Mouse (Mus musculus): ENCODE measurements at regions not wholly inside any gene's neighbourhood (a gene's known extent, or its start where the extent isn't known, plus 50 kb on each side); places are given as distances from the start of the nearest gene placed in this dataset.

- no peak for DNase-seq (ENCODE audit: low read depth, low spot score)
Measured at GRCm38 (mm10) chr1:88878831-88879230, 176.8 kb upstream of the Arl4c start.

GRCm38 (mm10) chr1:88879367-88879766 lies 177.3 kb upstream of the Arl4c start:
- no peak for DNase-seq (ENCODE audit: low read depth, low spot score)

- DNase-seq (ENCODE audit: low read depth, low spot score) = no peak
Measured at GRCm38 (mm10) chr1:88891041-88891440, 179.2 kb upstream of the Sh3bp4 start.

GRCm38 (mm10) chr1:88902426-88902825 lies 167.8 kb upstream of the Sh3bp4 start:
- DNase-seq (ENCODE audit: low read depth, low spot score) = no peak

GRCm38 (mm10) chr1:88907766-88908463 lies 162.3 kb upstream of the Sh3bp4 start:
- no peak for DNase-seq (ENCODE audit: low read depth, low spot score)

GRCm38 (mm10) chr1:88908683-88909082 lies 161.5 kb upstream of the Sh3bp4 start:
- no peak for DNase-seq (ENCODE audit: low read depth, low spot score)

- DNase-seq (ENCODE audit: low read depth, low spot score) = no peak
Measured at GRCm38 (mm10) chr1:88909314-88909713, 160.9 kb upstream of the Sh3bp4 start.

- DNase-seq (ENCODE audit: low read depth, low spot score) = no peak
Measured at GRCm38 (mm10) chr1:88909864-88910573, 160.2 kb upstream of the Sh3bp4 start.

- no peak for DNase-seq (ENCODE audit: low read depth, low spot score)
Measured at GRCm38 (mm10) chr1:88911724-88912123, 158.5 kb upstream of the Sh3bp4 start.

GRCm38 (mm10) chr1:88916531-88917050 lies 153.6 kb upstream of the Sh3bp4 start:
- no peak for DNase-seq (ENCODE audit: low read depth, low spot score)

- DNase-seq (ENCODE audit: low read depth, low spot score) = no peak
Measured at GRCm38 (mm10) chr1:88921401-88921800, 148.8 kb upstream of the Sh3bp4 start.

GRCm38 (mm10) chr1:88923791-88924581 lies 146.2 kb upstream of the Sh3bp4 start:
- no peak for DNase-seq (ENCODE audit: low read depth, low spot score)

GRCm38 (mm10) chr1:88935191-88935590 lies 135.0 kb upstream of the Sh3bp4 start:
- no peak for DNase-seq (ENCODE audit: low read depth, low spot score)

GRCm38 (mm10) chr1:88935779-88936178 lies 134.4 kb upstream of the Sh3bp4 start:
- DNase-seq (ENCODE audit: low read depth, low spot score) = no peak

GRCm38 (mm10) chr1:88937327-88937726 lies 132.9 kb upstream of the Sh3bp4 start:
- DNase-seq (ENCODE audit: low read depth, low spot score) = no peak

- no peak for DNase-seq (ENCODE audit: low read depth, low spot score)
Measured at GRCm38 (mm10) chr1:88938458-88938857, 131.8 kb upstream of the Sh3bp4 start.

- DNase-seq (ENCODE audit: low read depth, low spot score) = no peak
Measured at GRCm38 (mm10) chr1:88943039-88943438, 127.2 kb upstream of the Sh3bp4 start.

GRCm38 (mm10) chr1:88945868-88946267 lies 124.3 kb upstream of the Sh3bp4 start:
- DNase-seq (ENCODE audit: low read depth, low spot score) = no peak

- no peak for DNase-seq (ENCODE audit: low read depth, low spot score)
Measured at GRCm38 (mm10) chr1:88946374-88946773, 123.8 kb upstream of the Sh3bp4 start.

GRCm38 (mm10) chr1:88949911-88950310 lies 120.3 kb upstream of the Sh3bp4 start:
- DNase-seq (ENCODE audit: low read depth, low spot score) = no peak

- DNase-seq (ENCODE audit: low read depth, low spot score) = no peak
Measured at GRCm38 (mm10) chr1:88953516-88953915, 116.7 kb upstream of the Sh3bp4 start.

- no peak for DNase-seq (ENCODE audit: low read depth, low spot score)
Measured at GRCm38 (mm10) chr1:88954784-88955183, 115.4 kb upstream of the Sh3bp4 start.

All from telencephalon, adult 2 months (tissue).